Mouse (Mus musculus) megakaryocyte, embryonic 14.5 days (primary cell): Measurements from ENCODE around the gene Unc5c. TPM values are rescaled to one million over a fixed set of nuclear protein-coding genes. Genes with fewer than 3 reads are reported as not detected.

ENCODE experiments used
- H3K27me3 ChIP-seq: replicated peaks from 2 replicates; pipeline ENCODE3; 2012; ENCODE audit warnings: inconsistent platforms
- H3K36me3 ChIP-seq: replicated peaks from 2 replicates; pipeline ENCODE3; 2012; ENCODE audit warnings: low read length, inconsistent platforms, mixed read lengths
- H3K4me1 ChIP-seq: 2 replicates; pipeline ENCODE4 v1.6.1; 2012; ENCODE audit warnings: inconsistent platforms
- H3K4me3 ChIP-seq: replicated peaks from 2 replicates; pipeline ENCODE3; 2012; ENCODE audit warnings: moderate library complexity, mild to moderate bottlenecking, inconsistent platforms
- H3K9me3 ChIP-seq: 2 replicates; pipeline ENCODE4 v1.6.1; 2012; ENCODE audit warnings: inconsistent platforms
- FLI1 ChIP-seq: IDR thresholded peaks from 2 replicates; pipeline ENCODE4 v1.6.1; 2012; ENCODE audit warnings: low read length, inconsistent platforms, mixed read lengths
- GATA1 ChIP-seq: IDR thresholded peaks from 3 replicates; pipeline ENCODE4 v1.6.1; 2012; ENCODE audit warnings: mixed read lengths, low read length, inconsistent platforms, borderline replicate concordance
- polyA plus RNA-seq: library from polyadenylated mRNA; stranded (reverse); fragments of >175 nt; gene quantifications from 2 replicates; pipeline ENCODE4 v1.2.3, GENCODE M21; 2012; ENCODE audit warnings: low replicate concordance; ENCODE audit not compliant: insufficient read depth

The Unc5c gene
- polyA plus RNA-seq, 1 experiment: 0.01 TPM

- no peaks in the 10 kb centered on the region for H3K4me1 ChIP-seq
- no peak overlapping the region for H3K4me3 ChIP-seq
- H3K9me3 ChIP-seq: no peaks in the 10 kb centered on the region
- TF ChIP-seq FLI1 (no peak), GATA1 (no peak)
- H3K36me3 ChIP-seq: no peaks in the 10 kb centered on the region
- no peaks in the 10 kb centered on the region for H3K27me3 ChIP-seq
Measured at GRCm38 (mm10) chr3:141637900-141638299, 172.9 kb downstream of the Unc5c start.

GRCm38 (mm10) chr3:141644264-141644663, 179.2 kb downstream of the Unc5c start:
- no peak for TF ChIP-seq GATA1
- TF ChIP-seq FLI1: no peak
- Histone ChIP-seq H3K4me1 (no peaks in the 10 kb centered on the region), H3K4me3 (no peak overlapping the region), H3K9me3 (no peaks in the 10 kb centered on the region), H3K36me3 (no peaks in the 10 kb centered on the region), H3K27me3 (no peaks in the 10 kb centered on the region)

GRCm38 (mm10) chr3:141646588-141646987, 181.6 kb downstream of the Unc5c start:
- Histone ChIP-seq H3K4me3 (no peak overlapping the region), H3K4me1 (no peaks in the 10 kb centered on the region), H3K27me3 (no peaks in the 10 kb centered on the region), H3K9me3 (no peaks in the 10 kb centered on the region), H3K36me3 (no peaks in the 10 kb centered on the region)
- TF ChIP-seq GATA1 (no peak), FLI1 (no peak)

- H3K9me3 ChIP-seq: no peaks in the 10 kb centered on the region
- no peak overlapping the region for H3K4me3 ChIP-seq
- no peaks in the 10 kb centered on the region for H3K36me3 ChIP-seq
- no peaks in the 10 kb centered on the region for H3K4me1 ChIP-seq
- TF ChIP-seq FLI1: no peak
- TF ChIP-seq GATA1: no peak
- H3K27me3 ChIP-seq: no peaks in the 10 kb centered on the region
Measured at GRCm38 (mm10) chr3:141650658-141651057, 185.6 kb downstream of the Unc5c start.

GRCm38 (mm10) chr3:141653915-141654314, 188.9 kb downstream of the Unc5c start:
- H3K36me3 ChIP-seq: no peaks in the 10 kb centered on the region
- TF ChIP-seq FLI1 (no peak), GATA1 (no peak)
- no peak overlapping the region for H3K4me3 ChIP-seq

GRCm38 (mm10) chr3:141659041-141659789, 194.2 kb downstream of the Unc5c start:
- H3K27me3 ChIP-seq: no peaks in the 10 kb centered on the region
- H3K9me3 ChIP-seq: peaks cover 4% of the 10 kb centered on the region; the same call in 1 of the 2 replicates
- H3K36me3 ChIP-seq: no peaks in the 10 kb centered on the region
- TF ChIP-seq FLI1 (no peak), GATA1 (no peak)
- H3K4me3 ChIP-seq: no peak overlapping the region
- no peaks in the 10 kb centered on the region for H3K4me1 ChIP-seq

More at GRCm38 (mm10) chr3:141653915-141654314, 188.9 kb downstream of the Unc5c start:
- no peaks in the 10 kb centered on the region for H3K27me3 ChIP-seq
- H3K9me3 ChIP-seq: no peaks in the 10 kb centered on the region
- no peaks in the 10 kb centered on the region for H3K4me1 ChIP-seq

GRCm38 (mm10) chr3:141660065-141661062, 195.3 kb downstream of the Unc5c start:
- Histone ChIP-seq H3K36me3 (no peaks in the 10 kb centered on the region), H3K4me1 (no peaks in the 10 kb centered on the region)
- no peak for TF ChIP-seq FLI1
- TF ChIP-seq GATA1: no peak

GRCm38 (mm10) chr3:141689113-141689512, 224.1 kb downstream of the Unc5c start:
- TF ChIP-seq FLI1 (no peak), GATA1 (no peak)
- H3K36me3 ChIP-seq: no peaks in the 10 kb centered on the region

More at GRCm38 (mm10) chr3:141660065-141661062, 195.3 kb downstream of the Unc5c start:
- Histone ChIP-seq H3K9me3 (peaks cover 4% of the 10 kb centered on the region; the same call in 1 of the 2 replicates), H3K4me3 (no peak overlapping the region), H3K27me3 (no peaks in the 10 kb centered on the region)

GRCm38 (mm10) chr3:141690676-141691075, 225.7 kb downstream of the Unc5c start:
- TF ChIP-seq FLI1: no peak
- no peak for TF ChIP-seq GATA1
- Histone ChIP-seq H3K4me1 (no peaks in the 10 kb centered on the region), H3K9me3 (no peaks in the 10 kb centered on the region), H3K4me3 (no peak overlapping the region), H3K27me3 (no peaks in the 10 kb centered on the region), H3K36me3 (no peaks in the 10 kb centered on the region)

More at GRCm38 (mm10) chr3:141689113-141689512, 224.1 kb downstream of the Unc5c start:
- Histone ChIP-seq H3K4me1 (no peaks in the 10 kb centered on the region), H3K9me3 (no peaks in the 10 kb centered on the region), H3K27me3 (no peaks in the 10 kb centered on the region), H3K4me3 (no peak overlapping the region)
